Mouse (Mus musculus) left cerebral cortex, adult 6 months (tissue): ENCODE measurements around the gene Cabin1. TPM values are rescaled to one million over a fixed set of nuclear protein-coding genes. Genes with fewer than 3 reads are reported as not detected.

ENCODE experiments used
- long read RNA-seq, 2 experiments: library from polyadenylated mRNA; unstranded; transcript quantifications; one replicate each; pipeline ENCODE4 v2.0.0; 2019 to 2020
- polyA plus RNA-seq: library from polyadenylated mRNA; unstranded; fragments of <200 nt; fragmentation: Nextera tagmentation; gene quantifications from 2 replicates; pipeline ENCODE4 v1.2.3, GENCODE M21; 2021

Gene Cabin1
- 18.0 and 21.6 TPM in 2 replicates for polyA plus RNA-seq
- long read RNA-seq, experiment 1, partial matches to known transcripts = 24 of 40 reads
- long read RNA-seq, experiment 1, other reads (novel, unspliced or antisense) = 14 of 40 reads
- long read RNA-seq, experiment 2, partial matches to known transcripts = 32 of 41 reads
- long read RNA-seq, experiment 2, other reads (novel, unspliced or antisense) = 8 of 41 reads

DNA sequence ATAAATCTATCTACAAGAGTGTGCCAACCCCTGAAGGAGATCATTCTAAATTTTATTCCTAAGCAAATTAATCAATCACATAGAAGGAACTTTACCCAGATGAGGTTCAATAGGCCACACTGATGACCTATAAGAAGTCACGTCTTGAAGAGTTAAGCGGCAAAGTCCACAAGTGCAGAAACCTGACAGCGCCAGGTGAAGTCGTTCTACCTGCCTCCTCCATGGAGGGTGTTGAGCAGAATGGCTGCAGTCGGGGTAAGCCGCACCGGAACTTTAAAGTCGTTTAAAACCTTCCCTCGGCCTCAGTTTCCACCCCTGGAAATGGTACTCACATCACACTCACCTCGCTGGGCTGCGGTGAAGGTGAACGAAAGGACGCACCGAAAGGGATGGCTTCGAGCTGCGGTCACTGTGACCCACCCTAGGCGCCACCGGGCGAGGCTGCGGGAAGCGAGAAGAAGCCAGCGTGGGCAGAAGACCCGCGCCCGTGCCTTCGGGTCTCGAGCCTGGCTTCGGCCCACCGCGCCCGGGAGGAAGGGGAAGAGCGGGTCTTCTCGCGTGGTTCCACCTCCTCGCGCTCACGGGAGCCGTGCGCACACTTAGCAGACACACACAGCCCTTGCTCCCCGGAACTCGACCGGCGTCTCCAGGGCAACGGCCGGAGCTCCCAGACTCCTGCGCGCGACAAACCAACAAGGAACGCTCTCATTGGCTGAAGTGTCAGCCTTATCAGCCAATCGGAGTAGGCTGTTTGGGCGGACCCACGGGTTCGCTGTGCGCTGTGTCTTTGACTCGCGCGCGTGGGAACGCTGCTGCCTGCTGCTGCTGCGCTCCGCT, at the start of gene Cabin1:
Cabin1 (minus strand) TSS at position 660 of the 837 bp plus-strand sequence.

GRCm38 (mm10) chr10:75798176-75798696, 34.1 kb upstream of the Cabin1 start, which contains the start of gene Gstt1:
TSS of gene Gstt1 (minus strand) at chr10:75798584.

DNA sequence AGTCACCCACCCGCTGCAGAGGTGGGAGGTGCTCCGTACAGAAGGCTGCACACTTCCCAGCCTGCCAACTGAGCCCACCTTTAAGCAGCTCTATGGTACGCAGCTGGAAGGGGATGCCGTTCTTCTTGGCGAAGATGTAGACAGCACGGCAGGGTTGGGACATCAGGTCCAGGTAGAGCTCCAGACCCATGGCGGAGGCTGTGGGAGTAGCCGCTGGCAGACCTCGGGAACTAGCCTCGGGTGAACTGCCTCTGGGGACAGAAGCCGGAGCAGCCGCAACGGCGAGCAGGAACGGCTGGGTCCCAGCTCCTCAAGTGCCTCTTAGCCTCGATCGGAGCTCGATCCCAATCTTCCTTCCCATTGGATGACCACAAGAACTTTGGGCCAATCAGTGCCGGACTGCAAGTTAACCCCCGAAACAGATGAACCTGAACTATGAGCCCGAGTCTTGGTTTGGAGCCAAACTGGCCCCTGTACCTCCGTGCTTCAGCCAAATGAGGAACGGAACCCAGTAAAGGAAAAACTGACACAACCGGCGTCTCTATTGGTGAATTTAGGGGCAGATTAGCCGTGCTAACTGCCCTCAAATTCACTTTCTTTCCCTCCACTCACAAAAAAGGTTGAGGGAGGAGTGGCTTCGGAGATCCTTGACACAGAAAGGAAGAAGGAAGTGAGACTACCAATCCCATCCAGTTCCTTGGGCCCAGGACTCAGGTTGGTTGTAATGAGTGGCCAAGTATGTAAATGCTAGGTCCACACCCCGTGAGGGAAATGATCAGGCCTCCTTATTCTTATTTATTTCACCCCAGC, 16.8 kb upstream of the Cabin1 start, which contains the start of the genes Gm20441 and Gstt3:
Gm20441 (minus strand) TSS at position 186 of the 810 bp plus-strand sequence.
Gstt3 (minus strand) TSS at position 646 of the 810 bp plus-strand sequence.

DNA sequence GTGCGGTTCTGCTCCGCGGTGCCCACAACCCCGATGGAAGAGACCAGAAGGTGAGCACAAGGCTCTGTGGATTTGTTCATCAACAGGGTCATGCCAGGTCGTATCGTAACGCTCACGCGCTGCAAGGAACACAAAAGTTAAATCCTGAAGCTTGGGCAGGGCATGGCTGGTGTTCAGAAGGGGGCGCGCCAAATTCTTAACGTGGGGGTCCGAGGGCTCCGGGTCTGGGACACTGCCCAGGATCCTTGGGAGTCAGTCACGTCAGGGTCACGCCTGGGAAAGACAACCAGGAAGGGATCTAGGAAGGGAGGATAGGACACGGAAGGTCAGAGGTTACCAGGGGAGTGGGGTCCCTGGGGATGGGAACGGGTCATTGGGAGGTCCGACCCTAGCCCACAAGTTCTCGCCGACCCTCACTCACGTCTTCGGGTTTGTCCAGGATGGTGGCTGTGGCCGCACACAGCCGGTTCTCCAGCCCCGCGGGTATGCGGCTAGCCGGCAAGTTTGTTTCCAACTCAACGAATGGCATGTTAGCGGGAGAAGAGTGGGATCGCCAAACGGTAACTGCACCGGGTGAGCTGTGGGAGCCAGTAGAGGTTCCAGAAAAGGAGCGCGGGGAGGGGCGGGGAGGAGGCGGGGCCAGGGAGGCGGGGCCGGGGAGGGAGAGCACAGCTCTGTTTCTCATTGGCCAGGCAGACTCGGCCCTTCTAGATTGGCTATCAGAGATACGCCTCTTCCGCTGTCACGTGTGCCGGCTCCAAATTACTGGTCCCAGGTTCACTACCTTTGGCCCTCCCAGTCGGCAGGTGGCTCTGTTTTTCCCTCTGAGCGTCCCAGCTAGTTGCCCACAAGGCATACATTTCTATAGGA, 8.9 kb upstream of the Cabin1 start, which contains the start of gene Ddt:
Ddt (minus strand) TSS at position 620 of the 870 bp plus-strand sequence.

GRCm38 (mm10) chr10:75643741-75644343, 120.3 kb downstream of the Cabin1 start, which contains the start of gene Susd2:
TSS of gene Susd2 (minus strand) at chr10:75644008.

Other genes starting within 250 kb of the Cabin1 start
- gene Snrpd3, start 246.8 kb downstream of the Cabin1 start, polyA plus RNA-seq = 82.8 and 119 TPM in 2 replicates
- 5.3 and 7.4 TPM in 2 replicates for gene Gucd1, start 246.4 kb downstream of the Cabin1 start, polyA plus RNA-seq
- gene Lrrc75b, start 204.0 kb downstream of the Cabin1 start, polyA plus RNA-seq = 1.9 and 3.4 TPM in 2 replicates
- 1.1 and 1.2 TPM in 2 replicates for gene Ggt1, start 202.7 kb downstream of the Cabin1 start, polyA plus RNA-seq
- gene Ggt5, start 175.0 kb downstream of the Cabin1 start, polyA plus RNA-seq = 0.75 and 1.3 TPM in 2 replicates
- 4.3 and 4.5 TPM in 2 replicates for gene Susd2, start 120.3 kb downstream of the Cabin1 start, polyA plus RNA-seq
- gene Ddt, start 9.1 kb upstream of the Cabin1 start, polyA plus RNA-seq = 192 and 230 TPM in 2 replicates
- not detected in 2 replicates for gene Gm20441, start 16.6 kb upstream of the Cabin1 start, polyA plus RNA-seq
- gene Gstt3, start 17.1 kb upstream of the Cabin1 start, polyA plus RNA-seq = 8.3 and 10.4 TPM in 2 replicates
- gene Gstt1, start 34.2 kb upstream of the Cabin1 start, polyA plus RNA-seq = 44.3 and 47.6 TPM in 2 replicates
- not detected in 2 replicates for gene Gstt4, start 58.2 kb upstream of the Cabin1 start, polyA plus RNA-seq
- gene Gstt2, start 73.1 kb upstream of the Cabin1 start, polyA plus RNA-seq = 5.7 and 6.3 TPM in 2 replicates
- 1,436 and 1,608 TPM in 2 replicates for gene Mif, start 95.9 kb upstream of the Cabin1 start, polyA plus RNA-seq
- gene Derl3, start 129.1 kb upstream of the Cabin1 start, polyA plus RNA-seq = 1.8 and 2.2 TPM in 2 replicates
- gene Smarcb1, start 157.3 kb upstream of the Cabin1 start, polyA plus RNA-seq = 107 and 113 TPM in 2 replicates
- gene Chchd10, start 168.8 kb upstream of the Cabin1 start, polyA plus RNA-seq = 1,355 and 1,446 TPM in 2 replicates
- 1.6 and 1.7 TPM in 2 replicates for gene Mmp11, start 172.2 kb upstream of the Cabin1 start, polyA plus RNA-seq
- 0.34 TPM in 1 of 2 replicates, not detected in the other for gene Gm867, start 176.3 kb upstream of the Cabin1 start, polyA plus RNA-seq
- gene Vpreb3, start 178.7 kb upstream of the Cabin1 start, polyA plus RNA-seq = 0.36 TPM in 1 of 2 replicates, not detected in the other
- gene Gm5134, start 190.2 kb upstream of the Cabin1 start, polyA plus RNA-seq = not detected in 2 replicates